Mouse (Mus musculus): Measurements from ENCODE around the gene Mnat1. TPM values are rescaled to one million over a fixed set of nuclear protein-coding genes. Genes with fewer than 3 reads are reported as not detected.

Gene Mnat1
- polyA plus RNA-seq, 1 experiment = 30.9 TPM

GRCm38 (mm10) chr12:73207461-73207860, 83.9 kb downstream of the Mnat1 start:
- Histone ChIP-seq H3K79me2 (ENCODE audit: control insufficient read depth, insufficient read depth) (peaks cover 4% of the 10 kb centered on the region), H3K79me3 (ENCODE audit: low read depth) (peaks cover 6% of the 10 kb centered on the region), H3ac (ENCODE audit: control insufficient read depth, insufficient read length, low read depth) (no peak overlapping the region), H3K36me3 (ENCODE audit: control insufficient read depth, insufficient read depth) (no peaks in the 10 kb centered on the region), H3K4me3 (ENCODE audit: insufficient read depth, poor library complexity, severe bottlenecking) (no peak overlapping the region), H3K27me3 (ENCODE audit: control insufficient read depth, insufficient read depth, insufficient read length) (no peaks in the 10 kb centered on the region)
- TF ChIP-seq MAX (IDR thresholded peaks at IDR 0.05) (no peak), CTCF (IDR thresholded peaks at IDR 0.05; ENCODE audit: control insufficient read depth, insufficient read depth, insufficient read length) (no peak), MYOD1 (IDR thresholded peaks at IDR 0.05; ENCODE audit: control insufficient read depth, insufficient read length, low read depth) (no peak), USF1 (IDR thresholded peaks at IDR 0.05; ENCODE audit: low read depth) (no peak), MYOG (IDR thresholded peaks at IDR 0.05; ENCODE audit: control insufficient read depth, extremely low read depth, insufficient read length) (no peak), FOSL1 (IDR thresholded peaks at IDR 0.05; ENCODE audit: insufficient read depth, low read length, poor library complexity, severe bottlenecking) (no peak), CEBPB (IDR thresholded peaks at IDR 0.05; ENCODE audit: low read depth) (no peak)

GRCm38 (mm10) chr12:73208518-73208917, 85.0 kb downstream of the Mnat1 start:
- Histone ChIP-seq H3K4me3 (ENCODE audit: insufficient read depth, poor library complexity, severe bottlenecking) (no peak overlapping the region), H3ac (ENCODE audit: control insufficient read depth, insufficient read length, low read depth) (no peak overlapping the region), H3K27me3 (ENCODE audit: control insufficient read depth, insufficient read depth, insufficient read length) (no peaks in the 10 kb centered on the region), H3K36me3 (ENCODE audit: control insufficient read depth, insufficient read depth) (no peaks in the 10 kb centered on the region), H3K79me3 (ENCODE audit: low read depth) (peaks cover 4% of the 10 kb centered on the region), H3K79me2 (ENCODE audit: control insufficient read depth, insufficient read depth) (peaks cover 4% of the 10 kb centered on the region)
- TF ChIP-seq FOSL1 (IDR thresholded peaks at IDR 0.05; ENCODE audit: insufficient read depth, low read length, poor library complexity, severe bottlenecking) (no peak), MAX (IDR thresholded peaks at IDR 0.05) (no peak), MYOG (IDR thresholded peaks at IDR 0.05; ENCODE audit: control insufficient read depth, extremely low read depth, insufficient read length) (no peak)

GRCm38 (mm10) chr12:73209117-73209516, 85.6 kb downstream of the Mnat1 start:
- TF ChIP-seq USF1 (IDR thresholded peaks at IDR 0.05; ENCODE audit: low read depth) = no peak
- TF ChIP-seq FOSL1 (IDR thresholded peaks at IDR 0.05; ENCODE audit: insufficient read depth, low read length, poor library complexity, severe bottlenecking) = no peak
- TF ChIP-seq CTCF (IDR thresholded peaks at IDR 0.05; ENCODE audit: control insufficient read depth, insufficient read depth, insufficient read length) = no peak
- no peak for TF ChIP-seq MYOG (IDR thresholded peaks at IDR 0.05; ENCODE audit: control insufficient read depth, extremely low read depth, insufficient read length)
- no peak for TF ChIP-seq CEBPB (IDR thresholded peaks at IDR 0.05; ENCODE audit: low read depth)
- TF ChIP-seq MYOD1 (IDR thresholded peaks at IDR 0.05; ENCODE audit: control insufficient read depth, insufficient read length, low read depth) = no peak
- TF ChIP-seq MAX (IDR thresholded peaks at IDR 0.05) = no peak
- Histone ChIP-seq H3K79me2 (ENCODE audit: control insufficient read depth, insufficient read depth) (peaks cover 4% of the 10 kb centered on the region), H3K4me3 (ENCODE audit: insufficient read depth, poor library complexity, severe bottlenecking) (no peak overlapping the region), H3K79me3 (ENCODE audit: low read depth) (peaks cover 4% of the 10 kb centered on the region), H3K27me3 (ENCODE audit: control insufficient read depth, insufficient read depth, insufficient read length) (no peaks in the 10 kb centered on the region), H3ac (ENCODE audit: control insufficient read depth, insufficient read length, low read depth) (no peak overlapping the region), H3K36me3 (ENCODE audit: control insufficient read depth, insufficient read depth) (no peaks in the 10 kb centered on the region)

- H3K4me3 ChIP-seq (ENCODE audit: insufficient read depth, poor library complexity, severe bottlenecking) = no peak overlapping the region
- peaks cover 6% of the 10 kb centered on the region for H3K79me2 ChIP-seq (ENCODE audit: control insufficient read depth, insufficient read depth)
- peaks cover 6% of the 10 kb centered on the region for H3K79me3 ChIP-seq (ENCODE audit: low read depth)
- no peaks in the 10 kb centered on the region for H3K36me3 ChIP-seq (ENCODE audit: control insufficient read depth, insufficient read depth)
- TF ChIP-seq CTCF (IDR thresholded peaks at IDR 0.05; ENCODE audit: control insufficient read depth, insufficient read depth, insufficient read length) (no peak), MYOD1 (IDR thresholded peaks at IDR 0.05; ENCODE audit: control insufficient read depth, insufficient read length, low read depth) (peak; percentile 97)
- H3K27me3 ChIP-seq (ENCODE audit: control insufficient read depth, insufficient read depth, insufficient read length) = no peaks in the 10 kb centered on the region
- H3ac ChIP-seq (ENCODE audit: control insufficient read depth, insufficient read length, low read depth) = no peak overlapping the region
Observed at GRCm38 (mm10) chr12:73210454-73210853, 86.9 kb downstream of the Mnat1 start.

- Histone ChIP-seq H3K4me3 (ENCODE audit: insufficient read depth, poor library complexity, severe bottlenecking) (no peak overlapping the region), H3ac (ENCODE audit: control insufficient read depth, insufficient read length, low read depth) (no peak overlapping the region), H3K36me3 (ENCODE audit: control insufficient read depth, insufficient read depth) (peaks cover 23% of the 10 kb centered on the region), H3K79me3 (ENCODE audit: low read depth) (peaks cover 1% of the 10 kb centered on the region), H3K27me3 (ENCODE audit: control insufficient read depth, insufficient read depth, insufficient read length) (no peaks in the 10 kb centered on the region), H3K79me2 (ENCODE audit: control insufficient read depth, insufficient read depth) (peaks cover 6% of the 10 kb centered on the region)
- TF ChIP-seq MAX (IDR thresholded peaks at IDR 0.05) = no peak
- TF ChIP-seq CTCF (IDR thresholded peaks at IDR 0.05; ENCODE audit: control insufficient read depth, insufficient read depth, insufficient read length) = no peak
- no peak for TF ChIP-seq MYOD1 (IDR thresholded peaks at IDR 0.05; ENCODE audit: control insufficient read depth, insufficient read length, low read depth)
- no peak for TF ChIP-seq FOSL1 (IDR thresholded peaks at IDR 0.05; ENCODE audit: insufficient read depth, low read length, poor library complexity, severe bottlenecking)
- no peak for TF ChIP-seq CEBPB (IDR thresholded peaks at IDR 0.05; ENCODE audit: low read depth)
- TF ChIP-seq USF1 (IDR thresholded peaks at IDR 0.05; ENCODE audit: low read depth) = no peak
- no peak for TF ChIP-seq MYOG (IDR thresholded peaks at IDR 0.05; ENCODE audit: control insufficient read depth, extremely low read depth, insufficient read length)
Observed at GRCm38 (mm10) chr12:73215773-73216172, 92.3 kb downstream of the Mnat1 start.

GRCm38 (mm10) chr12:73218632-73219031, 95.1 kb downstream of the Mnat1 start:
- peaks cover 6% of the 10 kb centered on the region for H3K79me2 ChIP-seq (ENCODE audit: control insufficient read depth, insufficient read depth)
- H3K4me3 ChIP-seq (ENCODE audit: insufficient read depth, poor library complexity, severe bottlenecking) = no peak overlapping the region
- H3K79me3 ChIP-seq (ENCODE audit: low read depth) = peaks cover 1% of the 10 kb centered on the region
- H3K36me3 ChIP-seq (ENCODE audit: control insufficient read depth, insufficient read depth) = peaks cover 23% of the 10 kb centered on the region
- no peak overlapping the region for H3ac ChIP-seq (ENCODE audit: control insufficient read depth, insufficient read length, low read depth)
- H3K27me3 ChIP-seq (ENCODE audit: control insufficient read depth, insufficient read depth, insufficient read length) = no peaks in the 10 kb centered on the region
- TF ChIP-seq FOSL1 (IDR thresholded peaks at IDR 0.05; ENCODE audit: insufficient read depth, low read length, poor library complexity, severe bottlenecking) (no peak), MYOD1 (IDR thresholded peaks at IDR 0.05; ENCODE audit: control insufficient read depth, insufficient read length, low read depth) (no peak), MAX (IDR thresholded peaks at IDR 0.05) (no peak), MYOG (IDR thresholded peaks at IDR 0.05; ENCODE audit: control insufficient read depth, extremely low read depth, insufficient read length) (no peak), USF1 (IDR thresholded peaks at IDR 0.05; ENCODE audit: low read depth) (no peak), CEBPB (IDR thresholded peaks at IDR 0.05; ENCODE audit: low read depth) (no peak), CTCF (IDR thresholded peaks at IDR 0.05; ENCODE audit: control insufficient read depth, insufficient read depth, insufficient read length) (no peak)

All from C2C12 (cell line).